Mouse (Mus musculus) midbrain, embryonic 14.5 days (tissue): ENCODE results near the gene Lmbr1. TPM values are rescaled to one million over a fixed set of nuclear protein-coding genes. Genes with fewer than 3 reads are reported as not detected.

Source experiments
- ATAC-seq: fragments of 200-750 bp; cut with Nextera tagmentation; 2 replicates; pipeline ENCODE4 v1.8.0; 2017; ENCODE audit warnings: moderate number of reproducible peaks, moderate library complexity; ENCODE audit not compliant: low FRiP score, low TSS enrichment
- DNase-seq: peaks from one replicate; pipeline ENCODE4 v3.0.0-alpha.2; 2015
- H3K27ac ChIP-seq: fragments of 300-500 bp; sonication (generic); replicated peaks from 2 replicates; pipeline ENCODE4 v1.5.1; 2014; ENCODE audit warnings: mild to moderate bottlenecking, low read depth, low read length, moderate library complexity
- H3K27me3 ChIP-seq: fragments of 300-500 bp; sonication (generic); 2 replicates; pipeline ENCODE4 v1.6.1; 2014; ENCODE audit warnings: low read length, control low read depth, mixed read lengths; ENCODE audit not compliant: control insufficient read depth, insufficient read depth
- H3K36me3 ChIP-seq: fragments of 300-500 bp; sonication (generic); 2 replicates; pipeline ENCODE4 v1.6.1; 2014; ENCODE audit warnings: low read length, control low read depth; ENCODE audit not compliant: control insufficient read depth, insufficient read depth
- H3K4me1 ChIP-seq: fragments of 300-500 bp; sonication (generic); 2 replicates; pipeline ENCODE4 v1.6.1; 2014; ENCODE audit warnings: mild to moderate bottlenecking, antibody characterized with exemption, low read length, control low read depth; ENCODE audit not compliant: control insufficient read depth, insufficient read depth
- H3K4me2 ChIP-seq: fragments of 300-500 bp; sonication (generic); 2 replicates; pipeline ENCODE4 v1.6.1; 2014; ENCODE audit warnings: mild to moderate bottlenecking, low read length, moderate library complexity
- H3K4me3 ChIP-seq: fragments of 300-500 bp; sonication (generic); replicated peaks from 2 replicates; pipeline ENCODE4 v1.5.1; 2014; ENCODE audit warnings: low read depth, low read length
- H3K9ac ChIP-seq: fragments of 300-500 bp; sonication (generic); replicated peaks from 2 replicates; pipeline ENCODE4 v1.6.1; 2014; ENCODE audit warnings: mild to moderate bottlenecking, low read length, moderate library complexity
- H3K9me3 ChIP-seq: fragments of 300-500 bp; sonication (generic); 2 replicates; pipeline ENCODE4 v1.6.1; 2016; ENCODE audit warnings: low read length, control low read depth, mixed read lengths; ENCODE audit not compliant: control insufficient read depth
- WGBS: fragments of 180-500 bp; shearing (Covaris S2); extraction: QIAGEN DNeasy Blood & Tissue Kit; methylation state at CpG from one replicate; pipeline ENCODE4 v1.1.7; 2014; 5-methylcytosine and 5-hydroxymethylcytosine counted together
- polyA plus RNA-seq: library from polyadenylated mRNA; unstranded; fragments of >200 nt; fragmentation: Nextera tagmentation; extraction: Ambion mirVana; gene quantifications from 2 replicates; pipeline ENCODE4 v1.2.1, GENCODE M21; 2014

The Lmbr1 gene
- polyA plus RNA-seq, 1 experiment from 2014 or later: 42.4 TPM

DNA sequence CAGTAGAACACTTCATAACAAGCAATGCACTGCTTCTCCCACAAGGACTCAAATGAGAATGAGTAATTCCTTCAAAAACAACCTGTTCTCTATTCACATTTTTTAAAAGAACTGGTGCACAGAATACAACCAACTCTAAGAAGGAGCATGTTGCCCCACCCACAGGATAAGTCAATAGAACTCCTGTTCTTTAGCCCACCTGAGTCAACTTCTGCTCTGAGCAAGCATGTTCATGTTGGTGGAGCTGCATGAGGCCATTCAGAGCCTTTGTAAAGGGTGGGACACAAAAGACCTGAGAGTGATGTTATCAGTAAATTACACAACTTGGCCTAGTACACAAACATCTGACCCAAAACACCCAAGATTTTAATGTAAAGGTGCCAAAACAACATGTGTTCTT is 139.8 kb downstream of the Lmbr1 start:
- H3K4me1 ChIP-seq: no peaks in the 10 kb centered on the region

DNA sequence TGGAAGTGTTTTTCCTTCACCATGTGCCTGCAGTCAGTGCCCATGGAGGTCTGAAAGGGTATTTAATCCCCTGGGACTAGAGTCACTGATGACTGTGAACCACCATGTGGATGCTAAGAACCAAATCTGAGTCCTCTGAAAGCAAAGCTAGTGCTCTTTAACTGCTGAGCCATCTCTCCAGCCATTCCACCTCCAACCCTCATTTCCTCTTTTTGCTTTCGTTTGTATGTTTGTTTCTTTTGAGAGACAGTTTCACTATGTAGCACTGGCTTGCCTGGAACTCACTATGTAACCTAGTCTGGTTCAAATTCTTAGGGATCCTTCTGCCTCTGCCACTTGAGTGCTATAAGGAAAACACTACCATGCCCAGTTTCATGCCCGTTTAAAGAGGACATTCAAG is 147.7 kb downstream of the Lmbr1 start:
- H3K27me3 ChIP-seq: no peaks in the 10 kb centered on the region
- H3K9me3 ChIP-seq: no peaks in the 10 kb centered on the region
- H3K27ac ChIP-seq: no peak overlapping the region
- ATAC-seq (no peak), DNase-seq (no peak)
- 84% methylated on average over 2 of the region's 2 CpGs for WGBS
- no peak overlapping the region for H3K9ac ChIP-seq
- no peak overlapping the region for H3K4me2 ChIP-seq
- H3K36me3 ChIP-seq: peaks cover 15% of the 10 kb centered on the region; the same call in 1 of the 2 replicates
- no peak overlapping the region for H3K4me3 ChIP-seq
- H3K4me1 ChIP-seq: no peaks in the 10 kb centered on the region

More for the DNA sequence above, 139.8 kb downstream of the Lmbr1 start:
- H3K4me2 ChIP-seq: no peak overlapping the region
- H3K9ac ChIP-seq: no peak overlapping the region
- ATAC-seq: no peak
- H3K4me3 ChIP-seq: no peak overlapping the region
- no peaks in the 10 kb centered on the region for H3K36me3 ChIP-seq
- H3K9me3 ChIP-seq: no peaks in the 10 kb centered on the region
- no peak overlapping the region for H3K27ac ChIP-seq
- H3K27me3 ChIP-seq: no peaks in the 10 kb centered on the region
- no peak for DNase-seq

DNA sequence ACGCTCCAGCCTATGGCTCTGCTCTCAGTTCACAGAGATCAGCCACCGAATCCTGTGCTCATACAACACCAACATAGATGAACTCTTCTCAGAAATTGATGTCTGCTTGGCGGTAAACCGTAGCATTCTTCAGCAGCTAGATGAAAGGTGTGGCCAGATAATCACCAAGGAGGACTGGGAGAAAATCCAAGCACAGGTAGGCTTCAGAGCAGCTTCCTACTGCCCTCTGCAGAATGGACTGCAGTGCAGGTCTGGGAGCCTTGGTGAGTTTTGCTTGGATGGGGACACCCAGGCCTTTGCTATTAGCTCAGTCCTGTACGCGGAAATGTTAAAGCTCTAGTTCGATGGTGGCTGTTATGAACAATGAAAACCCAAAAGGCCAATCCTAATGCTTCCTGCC is 154.1 kb downstream of the Lmbr1 start:
- Histone ChIP-seq H3K36me3 (no peaks in the 10 kb centered on the region), H3K27ac (no peak overlapping the region), H3K9me3 (no peaks in the 10 kb centered on the region), H3K4me2 (no peak overlapping the region), H3K9ac (no peak overlapping the region), H3K4me3 (no peak overlapping the region), H3K27me3 (no peaks in the 10 kb centered on the region), H3K4me1 (no peaks in the 10 kb centered on the region)
- WGBS: 94% methylated on average over 7 of the region's 7 CpGs
- ATAC-seq: no peak
- no peak for DNase-seq

DNA sequence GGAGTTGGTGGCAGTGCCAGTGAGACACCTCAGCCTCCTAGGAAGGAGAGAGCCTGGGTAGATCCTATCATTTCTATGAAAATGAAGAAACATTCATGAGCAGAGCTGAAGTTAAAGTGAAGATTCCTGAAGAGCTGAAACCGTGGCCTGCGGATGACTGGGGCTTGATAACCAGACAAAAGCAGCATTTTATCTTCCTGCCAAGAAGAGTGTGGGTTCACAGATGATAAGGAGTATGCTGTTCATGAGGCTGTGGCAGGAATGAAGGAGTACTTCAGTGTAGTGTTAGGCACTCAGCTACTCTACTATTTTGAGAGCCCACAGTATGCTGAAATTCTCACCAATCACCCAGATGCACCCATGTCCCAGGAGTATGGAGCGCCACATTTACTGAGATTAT is 160.2 kb downstream of the Lmbr1 start:
- no peak overlapping the region for H3K27ac ChIP-seq
- H3K36me3 ChIP-seq: no peaks in the 10 kb centered on the region
- ATAC-seq (no peak), DNase-seq (no peak)
- H3K9ac ChIP-seq: no peak overlapping the region
- H3K27me3 ChIP-seq: no peaks in the 10 kb centered on the region
- H3K4me2 ChIP-seq: no peak overlapping the region
- H3K9me3 ChIP-seq: no peaks in the 10 kb centered on the region
- H3K4me3 ChIP-seq: no peak overlapping the region
- 94% methylated on average over 3 of the region's 3 CpGs for WGBS
- no peaks in the 10 kb centered on the region for H3K4me1 ChIP-seq

DNA sequence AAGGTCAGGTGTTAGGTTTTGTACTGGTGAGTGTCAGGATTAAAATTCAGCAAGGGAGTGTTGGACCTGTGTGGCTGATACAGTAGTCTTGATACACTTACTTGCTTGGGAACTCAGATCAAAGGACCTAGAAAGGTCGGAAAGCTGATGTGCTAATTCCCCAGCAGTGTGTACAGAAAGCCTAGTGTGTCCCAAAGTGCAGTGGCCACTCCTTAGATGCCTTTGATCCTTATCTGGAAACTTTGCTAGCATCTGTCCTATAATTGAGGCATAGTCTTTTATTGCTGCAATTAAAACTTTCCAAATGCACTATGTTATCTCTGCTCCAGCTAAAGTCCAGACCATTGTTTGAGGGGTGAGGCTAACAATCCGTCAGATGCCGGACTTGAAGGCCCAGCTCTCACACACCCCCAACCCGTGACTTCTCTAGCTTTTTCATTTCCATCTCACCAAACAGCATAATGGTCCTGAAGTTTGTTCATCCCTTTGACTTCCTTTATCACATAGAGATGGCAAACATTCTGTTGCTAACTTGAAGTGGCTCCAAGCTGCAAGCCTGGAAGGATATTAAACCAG is 166.1 kb downstream of the Lmbr1 start:
- no peak for ATAC-seq
- WGBS: 66% methylated on average over 4 of the region's 4 CpGs

DNA sequence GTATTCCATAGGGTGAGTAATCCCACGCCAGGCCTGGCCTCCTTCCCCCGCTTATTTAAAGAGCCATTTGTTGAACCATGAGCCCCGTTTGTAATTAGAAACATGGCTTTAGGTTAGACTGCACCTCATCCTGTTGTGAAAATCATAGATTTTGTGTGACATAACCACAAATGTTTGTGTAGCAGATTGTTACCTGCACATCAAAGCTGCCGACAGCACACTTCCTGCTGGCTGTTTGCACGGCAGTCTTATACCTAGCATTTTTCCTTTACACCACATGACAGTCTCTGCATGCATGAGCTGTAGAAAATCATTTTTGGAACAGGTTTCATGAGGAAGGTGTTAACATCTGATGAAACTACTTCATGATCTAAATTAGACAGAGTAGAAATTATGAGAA is 172.5 kb downstream of the Lmbr1 start:
- Histone ChIP-seq H3K36me3 (peaks cover 7% of the 10 kb centered on the region; the same call in 1 of the 2 replicates), H3K9me3 (no peaks in the 10 kb centered on the region), H3K27me3 (no peaks in the 10 kb centered on the region), H3K4me3 (no peak overlapping the region), H3K4me1 (no peaks in the 10 kb centered on the region), H3K27ac (no peak overlapping the region), H3K4me2 (no peak overlapping the region), H3K9ac (no peak overlapping the region)
- 90% methylated on average over 5 of the region's 5 CpGs for WGBS
- DNase-seq (no peak), ATAC-seq (no peak)

More for the DNA sequence above, 166.1 kb downstream of the Lmbr1 start:
- Histone ChIP-seq H3K4me3 (no peak overlapping the region), H3K9ac (no peak overlapping the region), H3K4me2 (no peak overlapping the region), H3K9me3 (no peaks in the 10 kb centered on the region), H3K4me1 (no peaks in the 10 kb centered on the region), H3K36me3 (peaks cover 1% of the 10 kb centered on the region; the same call in 1 of the 2 replicates), H3K27me3 (no peaks in the 10 kb centered on the region), H3K27ac (no peak overlapping the region)
- DNase-seq: no peak

DNA sequence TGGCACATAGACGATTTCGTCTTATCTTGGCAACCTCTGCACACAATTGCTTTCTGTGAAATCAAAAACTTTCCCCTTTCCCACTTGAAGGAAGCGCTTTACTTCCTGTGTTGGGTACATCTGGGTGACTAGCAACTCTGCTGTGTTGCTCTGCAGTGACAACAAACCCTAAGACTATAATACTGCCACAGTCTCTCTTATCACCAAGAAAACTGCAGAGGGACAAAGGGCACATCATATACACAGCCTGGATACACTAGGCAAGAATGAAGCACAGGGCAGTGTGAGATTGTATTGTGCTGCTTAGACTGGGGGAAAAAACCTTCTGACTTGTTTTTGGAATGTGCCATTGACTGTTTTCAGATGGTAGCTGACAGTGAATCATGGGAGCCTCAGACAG is 178.3 kb downstream of the Lmbr1 start:
- Histone ChIP-seq H3K27me3 (no peaks in the 10 kb centered on the region), H3K27ac (no peak overlapping the region), H3K9me3 (no peaks in the 10 kb centered on the region), H3K4me1 (peaks cover 6% of the 10 kb centered on the region; the same call in 1 of the 2 replicates), H3K9ac (no peak overlapping the region), H3K4me2 (no peak overlapping the region), H3K36me3 (no peaks in the 10 kb centered on the region), H3K4me3 (no peak overlapping the region)
- DNase-seq (no peak), ATAC-seq (no peak)
- WGBS: 90% methylated on average over 3 of the region's 3 CpGs

DNA sequence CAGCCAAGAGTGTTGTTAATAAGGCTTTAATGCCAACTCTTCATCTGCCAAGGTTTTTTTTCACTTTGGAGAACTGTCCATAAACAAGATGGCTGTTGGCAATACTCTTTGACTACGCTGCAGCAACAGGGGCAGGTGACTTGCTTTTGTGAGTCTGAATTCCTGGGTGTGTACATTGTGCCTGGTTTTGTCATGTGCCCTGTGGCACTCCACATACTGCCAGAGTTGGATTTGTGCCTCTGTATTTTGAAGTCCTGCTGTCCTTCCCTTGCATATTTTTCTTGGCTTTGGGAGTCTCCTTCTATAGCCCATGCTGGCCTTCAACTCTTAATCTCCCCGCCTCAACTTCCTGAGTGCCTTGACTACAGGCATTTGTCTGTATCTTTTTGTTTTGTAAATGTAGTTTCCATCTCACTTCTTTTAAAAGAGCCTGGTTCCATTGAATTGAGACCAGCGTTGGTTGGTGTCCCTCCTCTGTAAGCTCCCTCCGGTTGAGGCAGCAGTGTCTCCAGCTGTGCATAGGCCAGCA is 179.2 kb downstream of the Lmbr1 start:
- Histone ChIP-seq H3K27me3 (no peaks in the 10 kb centered on the region), H3K4me2 (no peak overlapping the region), H3K27ac (no peak overlapping the region), H3K9me3 (no peaks in the 10 kb centered on the region), H3K36me3 (no peaks in the 10 kb centered on the region), H3K4me3 (no peak overlapping the region), H3K4me1 (peaks cover 6% of the 10 kb centered on the region; the same call in 1 of the 2 replicates), H3K9ac (no peak overlapping the region)
- no peak for ATAC-seq
- no peak for DNase-seq
- WGBS: 48% methylated on average over 4 of the region's 4 CpGs

DNA sequence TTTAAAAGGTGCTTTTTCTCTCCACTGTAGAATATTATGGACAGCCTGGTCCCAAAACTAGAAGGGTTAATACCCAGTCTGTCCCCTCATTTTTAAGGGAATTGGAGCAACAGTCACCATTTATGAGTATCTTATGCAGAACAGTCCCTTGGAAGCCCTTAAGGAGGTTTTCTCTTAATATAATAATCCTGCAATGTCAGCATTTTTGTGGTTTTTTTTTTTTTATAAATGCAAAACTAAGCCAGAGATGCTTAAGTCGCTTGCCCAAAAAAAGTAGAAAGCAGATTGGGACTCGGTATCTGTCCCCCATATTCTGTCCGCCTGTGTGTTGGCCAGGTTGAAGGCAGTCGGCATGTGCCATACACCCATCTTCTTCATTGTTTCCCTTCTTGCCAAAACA is 181.0 kb downstream of the Lmbr1 start:
- H3K4me1 ChIP-seq: peaks cover 6% of the 10 kb centered on the region; the same call in 1 of the 2 replicates
- H3K4me2 ChIP-seq: peak overlapping the region; percentile 71; the same call in 1 of the 2 replicates
- DNase-seq (no peak), ATAC-seq (no peak)
- 93% methylated on average over 4 of the region's 4 CpGs for WGBS
- H3K27ac ChIP-seq: no peak overlapping the region
- H3K4me3 ChIP-seq: no peak overlapping the region
- H3K36me3 ChIP-seq: no peaks in the 10 kb centered on the region
- no peak overlapping the region for H3K9ac ChIP-seq
- no peaks in the 10 kb centered on the region for H3K9me3 ChIP-seq
- no peaks in the 10 kb centered on the region for H3K27me3 ChIP-seq
